Mouse (Mus musculus) CD4-positive, CD25-positive, alpha-beta regulatory T cell, adult 9 weeks (primary cell): Measurements from ENCODE around the gene Ttc39b. TPM values are rescaled to one million over a fixed set of nuclear protein-coding genes. Genes with fewer than 3 reads are reported as not detected.

Experiments used
- polyA plus RNA-seq: library from polyadenylated mRNA; unstranded; fragments of 100-300 nt; shearing (Covaris generic); gene quantifications from one replicate; pipeline ENCODE4 v1.2.1, GENCODE M21; 2017

Gene Ttc39b
- 125 TPM for polyA plus RNA-seq

GRCm38 (mm10) chr4:83323910-83324684, at the start of gene Ttc39b:
Gene Ttc39b, minus strand, starts transcription at chr4:83324255.

Other genes starting within 250 kb of the Ttc39b start
- 52.3 TPM for gene Snapc3, start 93.5 kb upstream of the Ttc39b start, polyA plus RNA-seq
- 28.1 TPM for gene Psip1, start 162.2 kb upstream of the Ttc39b start, polyA plus RNA-seq
- 17.3 TPM for gene Ccdc171, start 201.3 kb upstream of the Ttc39b start, polyA plus RNA-seq